Mouse (Mus musculus): Measurements from ENCODE around the gene Bcl6.

DNA sequence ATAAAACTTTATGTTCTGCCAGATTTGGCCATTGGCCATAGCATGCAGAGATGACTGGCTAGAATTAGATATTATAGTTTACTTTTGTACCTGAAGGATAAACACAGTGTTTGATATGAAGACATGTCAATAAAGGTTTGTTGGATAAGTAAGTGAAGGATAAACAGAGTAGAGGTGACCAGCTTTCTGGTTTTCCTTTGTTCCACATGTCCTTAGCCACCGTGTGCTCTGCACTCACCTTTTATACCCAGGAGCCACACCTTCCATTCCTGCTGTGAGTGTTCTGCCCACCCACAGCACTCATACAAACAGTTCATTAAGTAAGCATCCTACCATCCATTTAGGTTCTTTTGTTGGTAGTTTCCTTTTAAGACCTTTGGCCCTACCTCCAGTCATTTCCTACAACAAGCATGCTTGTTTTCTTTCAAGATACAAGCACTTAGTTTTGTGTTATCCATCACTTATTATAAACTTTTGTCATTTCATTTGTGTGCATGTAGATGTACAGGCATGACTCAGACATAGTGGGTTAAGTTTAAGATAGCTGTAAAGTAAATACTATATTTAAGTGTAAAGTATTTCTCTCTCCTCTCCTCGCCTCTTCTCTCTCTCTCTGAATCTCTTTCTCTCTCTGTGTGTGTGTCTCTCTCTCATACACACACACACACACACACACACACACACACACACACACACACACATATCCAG lies 41.5 kb upstream of the Bcl6 start:
- TF ChIP-seq POLR2A (IDR thresholded peaks at IDR 0.05; ENCODE audit: control insufficient read depth, low read depth, low read length) (no peak), CTCF (IDR thresholded peaks at IDR 0.05; ENCODE audit: control insufficient read depth, insufficient read depth, insufficient replicate concordance, low read depth, low read length) (no peak)
